Mouse (Mus musculus) liver, embryonic 14.5 days (tissue): Measurements from ENCODE around the gene Hbp1.

Source experiments
- CTCF ChIP-seq: IDR thresholded peaks from 2 replicates; pipeline ENCODE4 v1.5.1; 2016; ENCODE audit warnings: antibody characterized with exemption, low read depth, control low read depth
- EP300 ChIP-seq: IDR thresholded peaks from 2 replicates; pipeline ENCODE4 v1.6.1; 2016; ENCODE audit warnings: antibody characterized with exemption, low read depth

GRCm38 (mm10) chr12:31917245-31917644 lies 33.1 kb downstream of the Hbp1 start:
- TF ChIP-seq CTCF = no peak
- TF ChIP-seq EP300 = no peak
